Mouse (Mus musculus): ENCODE measurements around the gene Gm10135. TPM values are rescaled to one million over a fixed set of nuclear protein-coding genes. Genes with fewer than 3 reads are reported as not detected.

The Gm10135 gene
- polyA plus RNA-seq, 2 experiments, result not detected

GRCm38 (mm10) chr5:72994928-72995327 lies 20.4 kb upstream of the Gm10135 start:
- ATAC-seq (ENCODE audit: low FRiP score, low read depth), result no peak
- Histone ChIP-seq H3K4me2 (replicated peaks; ENCODE audit: low read depth, low read length, severe bottlenecking) (no peak overlapping the region), H3K27me3 (ENCODE audit: control insufficient read depth, insufficient read depth, low read length) (no peaks in the 10 kb centered on the region), H3K36me3 (ENCODE audit: control insufficient read depth, insufficient read depth, low read length) (no peaks in the 10 kb centered on the region), H3K4me3 (replicated peaks; ENCODE audit: low read length) (no peak overlapping the region), H3K4me1 (ENCODE audit: control insufficient read depth, insufficient read depth, low read length) (no peaks in the 10 kb centered on the region), H3K9ac (ENCODE audit: low read depth, low read length, severe bottlenecking) (no peak overlapping the region), H3K27ac (replicated peaks; ENCODE audit: low read depth, low read length) (no peak overlapping the region), H3K9me3 (ENCODE audit: control insufficient read depth, low read length) (no peaks in the 10 kb centered on the region)
- WGBS, result 70% methylated on average over 2 of the region's 2 CpGs
- DNase-seq (ENCODE audit: low spot score), result no peak
- TF ChIP-seq POLR2A (IDR thresholded peaks at IDR 0.05; ENCODE audit: borderline replicate concordance, extremely low read depth, insufficient read depth, insufficient read length), result no peak

- Histone ChIP-seq H3K9me3 (ENCODE audit: control insufficient read depth, low read length) (no peaks in the 10 kb centered on the region), H3K27ac (replicated peaks; ENCODE audit: low read depth, low read length) (no peak overlapping the region), H3K27me3 (ENCODE audit: control insufficient read depth, insufficient read depth, low read length) (no peaks in the 10 kb centered on the region), H3K4me2 (replicated peaks; ENCODE audit: low read depth, low read length, severe bottlenecking) (no peak overlapping the region), H3K4me1 (ENCODE audit: control insufficient read depth, insufficient read depth, low read length) (no peaks in the 10 kb centered on the region), H3K9ac (ENCODE audit: low read depth, low read length, severe bottlenecking) (no peak overlapping the region), H3K36me3 (ENCODE audit: control insufficient read depth, insufficient read depth, low read length) (no peaks in the 10 kb centered on the region), H3K4me3 (replicated peaks; ENCODE audit: low read length) (no peak overlapping the region)
- WGBS, result 71% methylated on average over 8 of the region's 8 CpGs
- ATAC-seq (ENCODE audit: low FRiP score, low read depth) (no peak), DNase-seq (ENCODE audit: low spot score) (no peak)
- no peak for TF ChIP-seq POLR2A (IDR thresholded peaks at IDR 0.05; ENCODE audit: borderline replicate concordance, extremely low read depth, insufficient read depth, insufficient read length)
These were observed 19.9 kb upstream of the Gm10135 start for GRCm38 (mm10) chr5:72994424-72994823.

- ATAC-seq (ENCODE audit: low FRiP score, low read depth), result no peak
- H3K27ac ChIP-seq (replicated peaks; ENCODE audit: low read depth, low read length), result no peak overlapping the region
- H3K9me3 ChIP-seq (ENCODE audit: control insufficient read depth, low read length), result no peaks in the 10 kb centered on the region
- no peak overlapping the region for H3K9ac ChIP-seq (ENCODE audit: low read depth, low read length, severe bottlenecking)
- no peak for TF ChIP-seq POLR2A (IDR thresholded peaks at IDR 0.05; ENCODE audit: borderline replicate concordance, extremely low read depth, insufficient read depth, insufficient read length)
- no peaks in the 10 kb centered on the region for H3K27me3 ChIP-seq (ENCODE audit: control insufficient read depth, insufficient read depth, low read length)
- H3K4me1 ChIP-seq (ENCODE audit: control insufficient read depth, insufficient read depth, low read length), result no peaks in the 10 kb centered on the region
- no peak overlapping the region for H3K4me2 ChIP-seq (replicated peaks; ENCODE audit: low read depth, low read length, severe bottlenecking)
- no peak for DNase-seq (ENCODE audit: low spot score)
- H3K4me3 ChIP-seq (replicated peaks; ENCODE audit: low read length), result no peak overlapping the region
- H3K36me3 ChIP-seq (ENCODE audit: control insufficient read depth, insufficient read depth, low read length), result no peaks in the 10 kb centered on the region
- WGBS, result 78% methylated on average over 1 of the region's 1 CpGs
These were observed 18.0 kb upstream of the Gm10135 start for GRCm38 (mm10) chr5:72992474-72992873.

- no peak for ATAC-seq (ENCODE audit: low FRiP score, low read depth)
- Histone ChIP-seq H3K27ac (replicated peaks; ENCODE audit: low read depth, low read length) (no peak overlapping the region), H3K27me3 (ENCODE audit: control insufficient read depth, insufficient read depth, low read length) (no peaks in the 10 kb centered on the region), H3K36me3 (ENCODE audit: control insufficient read depth, insufficient read depth, low read length) (no peaks in the 10 kb centered on the region), H3K9me3 (ENCODE audit: control insufficient read depth, low read length) (no peaks in the 10 kb centered on the region), H3K4me1 (ENCODE audit: control insufficient read depth, insufficient read depth, low read length) (0 out of 2 replicates have a peak, but pooled peaks cover 1% of the 10 kb centered on the region), H3K9ac (ENCODE audit: low read depth, low read length, severe bottlenecking) (no peak overlapping the region), H3K4me2 (replicated peaks; ENCODE audit: low read depth, low read length, severe bottlenecking) (no peak overlapping the region), H3K4me3 (replicated peaks; ENCODE audit: low read length) (no peak overlapping the region)
- DNase-seq (ENCODE audit: low spot score), result no peak
- TF ChIP-seq POLR2A (IDR thresholded peaks at IDR 0.05; ENCODE audit: borderline replicate concordance, extremely low read depth, insufficient read depth, insufficient read length), result no peak
- WGBS, result 59% methylated on average over 8 of the region's 8 CpGs
These were observed 15.3 kb upstream of the Gm10135 start for GRCm38 (mm10) chr5:72989756-72990155.

GRCm38 (mm10) chr5:72987786-72988185 lies 13.3 kb upstream of the Gm10135 start:
- H3K9ac ChIP-seq (ENCODE audit: low read depth, low read length, severe bottlenecking), result no peak overlapping the region
- ATAC-seq (ENCODE audit: low FRiP score, low read depth) (no peak), DNase-seq (ENCODE audit: low spot score) (no peak)
- H3K4me2 ChIP-seq (replicated peaks; ENCODE audit: low read depth, low read length, severe bottlenecking), result no peak overlapping the region
- no peak overlapping the region for H3K27ac ChIP-seq (replicated peaks; ENCODE audit: low read depth, low read length)
- TF ChIP-seq POLR2A (IDR thresholded peaks at IDR 0.05; ENCODE audit: borderline replicate concordance, extremely low read depth, insufficient read depth, insufficient read length), result no peak
- 0 out of 2 replicates have a peak, but pooled peaks cover 2% of the 10 kb centered on the region for H3K4me1 ChIP-seq (ENCODE audit: control insufficient read depth, insufficient read depth, low read length)
- 64% methylated on average over 7 of the region's 7 CpGs for WGBS
- H3K4me3 ChIP-seq (replicated peaks; ENCODE audit: low read length), result no peak overlapping the region
- no peaks in the 10 kb centered on the region for H3K36me3 ChIP-seq (ENCODE audit: control insufficient read depth, insufficient read depth, low read length)
- no peaks in the 10 kb centered on the region for H3K27me3 ChIP-seq (ENCODE audit: control insufficient read depth, insufficient read depth, low read length)
- H3K9me3 ChIP-seq (ENCODE audit: control insufficient read depth, low read length), result no peaks in the 10 kb centered on the region

GRCm38 (mm10) chr5:72984091-72984490 lies 9.6 kb upstream of the Gm10135 start:
- no peaks in the 10 kb centered on the region for H3K27me3 ChIP-seq (ENCODE audit: control insufficient read depth, insufficient read depth, low read length)
- no peak for TF ChIP-seq POLR2A (IDR thresholded peaks at IDR 0.05; ENCODE audit: borderline replicate concordance, extremely low read depth, insufficient read depth, insufficient read length)
- H3K9me3 ChIP-seq (ENCODE audit: control insufficient read depth, low read length), result no peaks in the 10 kb centered on the region
- peaks cover 9% of the 10 kb centered on the region; the same call in 1 of the 2 replicates for H3K36me3 ChIP-seq (ENCODE audit: control insufficient read depth, insufficient read depth, low read length)
- DNase-seq (ENCODE audit: low spot score) (peak; percentile 74), ATAC-seq (ENCODE audit: low FRiP score, low read depth) (no peak)
- no peak overlapping the region for H3K4me3 ChIP-seq (replicated peaks; ENCODE audit: low read length)
- no peak overlapping the region for H3K4me2 ChIP-seq (replicated peaks; ENCODE audit: low read depth, low read length, severe bottlenecking)
- 4% methylated on average over 2 of the region's 2 CpGs for WGBS
- H3K27ac ChIP-seq (replicated peaks; ENCODE audit: low read depth, low read length), result no peak overlapping the region
- no peak overlapping the region for H3K9ac ChIP-seq (ENCODE audit: low read depth, low read length, severe bottlenecking)
- 0 out of 2 replicates have a peak, but pooled peaks cover 2% of the 10 kb centered on the region for H3K4me1 ChIP-seq (ENCODE audit: control insufficient read depth, insufficient read depth, low read length)

All from limb, embryonic 14.5 days (tissue).